Mouse (Mus musculus) spleen, postnatal 14 days (tissue): ENCODE results near the gene Smc1a.
A peak's percentile ranks its signal among the peaks of the same experiment; 100 is the strongest.
"Not testable (repeated sequence)": the region's sequence is repeated elsewhere in the genome, so short reads cannot be mapped to it uniquely, and the experiment has no call there.

ENCODE experiments used
- DNase-seq, 2 experiments: peaks; one replicate each; pipeline ENCODE4 v3.0.0; 2021 to 2022; ENCODE audit warnings: low spot score in 2 of 2

The Smc1a gene

DNA sequence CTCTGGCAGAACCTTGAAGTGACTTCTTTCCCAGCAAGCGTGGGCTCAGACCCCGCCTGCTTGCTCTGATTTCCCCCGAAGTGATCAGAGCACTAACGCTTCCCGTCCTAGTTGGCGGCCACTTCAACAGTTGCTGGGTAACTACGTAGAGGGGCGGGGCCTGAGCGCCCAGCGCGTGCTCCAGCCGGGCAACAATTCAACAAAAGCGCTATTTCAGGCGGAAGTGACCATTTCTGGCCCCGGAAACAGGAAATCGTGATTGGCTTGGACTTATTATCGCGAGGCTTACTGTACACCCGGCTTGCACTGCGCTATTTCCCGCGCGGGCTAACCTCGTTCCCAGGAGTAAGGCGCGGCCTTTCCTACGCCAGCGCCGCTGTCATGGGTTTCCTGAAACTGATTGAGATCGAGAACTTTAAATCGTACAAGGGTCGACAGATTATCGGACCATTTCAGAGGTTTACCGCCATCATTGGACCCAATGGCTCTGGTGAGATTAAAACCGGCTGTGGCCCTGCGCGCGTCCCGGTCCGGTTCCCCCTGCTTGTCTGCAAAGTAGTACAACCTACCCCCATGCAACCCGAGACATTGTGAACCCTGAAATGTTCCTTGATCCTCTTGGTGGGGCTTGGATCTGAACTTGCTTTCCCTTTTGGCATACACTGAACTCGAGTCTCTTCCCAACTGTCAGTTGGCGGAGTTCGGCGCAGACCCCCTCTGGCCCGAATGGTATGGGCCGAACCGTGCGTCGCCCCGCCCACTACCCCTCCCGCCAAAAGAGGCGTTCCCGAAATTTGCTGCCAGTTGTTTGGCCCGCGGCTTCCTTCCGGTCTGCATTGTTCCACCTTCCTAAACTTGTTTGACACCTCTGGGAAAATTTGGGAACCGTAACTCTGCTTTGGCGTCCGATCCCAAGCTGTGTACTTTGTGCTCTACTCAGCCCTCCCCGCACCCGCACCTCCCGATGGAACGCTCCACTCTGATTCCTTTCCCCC is at the start of gene Smc1a, which contains the start of gene Ribc1:
Smc1a (plus strand) TSS at position 278 of the 995 bp plus-strand sequence.
Ribc1 (minus strand) TSS at position 145 of the 995 bp plus-strand sequence.
- peak; percentile 69 to 78 for DNase-seq

DNA sequence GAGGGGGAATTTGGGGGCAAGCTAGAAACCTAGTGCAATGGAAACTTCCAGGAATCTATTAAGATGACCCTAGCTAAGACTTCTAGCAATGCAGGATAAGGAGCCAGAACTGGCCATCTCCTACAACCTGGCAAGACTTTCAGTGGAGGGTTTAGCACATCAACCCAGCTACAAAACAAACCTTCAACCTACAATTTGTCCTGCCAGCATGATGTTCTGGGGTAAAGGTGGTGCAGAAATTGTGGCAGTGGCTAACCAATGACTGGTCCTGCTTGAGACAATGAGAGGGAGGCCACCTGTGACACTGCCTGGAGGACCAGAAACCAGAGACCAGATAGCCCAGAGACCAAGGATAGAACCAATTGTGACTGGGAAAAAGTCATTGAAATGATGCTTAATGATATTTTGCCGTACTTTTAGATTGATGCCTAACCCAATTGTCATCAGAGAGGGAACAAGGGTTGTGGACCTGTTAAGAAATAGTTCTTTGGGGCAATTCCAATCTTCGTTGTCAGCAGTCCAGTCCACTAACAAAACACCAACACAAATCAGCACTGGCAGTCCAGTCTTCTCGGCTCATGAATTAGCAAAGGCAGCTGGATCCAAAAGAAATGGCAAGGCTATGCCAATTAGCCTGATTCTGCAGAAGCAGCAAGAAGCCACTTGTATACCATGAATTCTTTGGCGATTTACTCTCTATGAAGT is 17.1 kb upstream of the Smc1a start:
- no peak for DNase-seq

DNA sequence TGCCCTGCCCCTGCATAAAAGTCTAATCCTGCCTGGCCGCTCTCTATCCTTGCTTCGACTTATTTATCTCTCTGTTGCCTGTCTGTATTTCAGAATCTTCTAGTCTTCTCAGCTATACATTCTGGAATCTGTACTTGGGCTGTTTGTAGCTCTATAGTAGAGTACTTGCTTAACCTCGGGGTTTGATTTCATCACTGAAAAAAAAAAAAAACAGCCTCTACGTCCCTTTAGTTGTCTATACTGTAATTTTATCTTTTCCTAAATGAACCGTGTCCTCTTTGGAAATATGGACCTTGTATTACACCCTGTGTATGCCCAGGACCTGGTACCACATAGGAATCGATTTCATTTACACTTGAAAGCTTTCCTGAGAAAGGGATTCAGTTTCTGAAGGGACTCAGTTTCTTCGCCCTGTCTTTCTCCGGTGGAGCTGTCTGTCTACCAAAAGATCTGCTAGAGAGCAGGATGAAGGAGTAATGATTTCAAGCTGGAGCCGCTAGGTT is 15.0 kb upstream of the Smc1a start:
- DNase-seq = no peak

DNA sequence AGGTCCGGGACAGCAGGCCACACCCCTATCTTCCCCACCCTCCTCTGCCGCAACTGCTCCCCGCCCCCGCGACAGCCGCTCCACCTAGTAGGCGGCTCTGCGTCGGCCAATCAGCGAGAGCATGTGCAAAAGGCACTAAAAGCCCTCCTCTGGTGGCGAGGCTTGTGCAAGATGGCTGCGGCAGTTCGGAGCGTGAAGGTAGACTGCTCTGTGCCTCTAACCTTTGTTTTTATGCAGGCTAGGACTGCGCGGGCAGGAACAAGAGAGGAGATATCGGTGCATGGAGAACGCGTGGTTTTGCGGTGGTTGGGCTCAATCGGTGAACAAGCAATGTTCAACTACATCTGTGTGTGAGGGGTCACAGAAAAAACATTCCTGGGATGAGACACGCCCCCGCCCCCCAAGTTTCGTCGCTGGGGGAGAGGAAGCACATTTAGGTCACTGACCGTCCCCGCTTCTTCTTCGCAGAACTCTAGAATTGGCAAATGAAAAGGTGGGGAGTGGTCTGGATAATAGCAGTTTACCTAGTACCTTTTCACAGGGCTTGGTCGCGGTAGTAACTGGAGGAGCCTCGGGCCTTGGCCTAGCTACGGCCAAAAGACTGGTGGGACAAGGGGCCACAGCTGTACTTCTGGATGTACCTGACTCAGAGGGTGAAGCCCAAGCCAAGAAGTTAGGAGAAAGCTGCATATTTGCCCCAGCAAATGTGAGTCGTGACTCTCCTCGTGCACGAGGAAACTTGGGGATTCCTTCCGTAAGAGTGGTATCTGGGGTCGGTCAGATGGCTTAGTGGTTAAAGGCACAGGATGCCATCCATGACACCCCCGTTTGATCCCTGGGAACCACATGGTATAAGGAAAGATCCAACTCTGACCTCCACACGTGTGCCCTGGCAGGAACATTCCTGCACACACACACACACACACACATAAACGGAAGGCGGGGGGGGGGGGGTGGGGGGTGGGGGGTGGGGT is 14.2 kb upstream of the Smc1a start, which contains the start of gene Hsd17b10:
Hsd17b10 (plus strand) TSS at position 109 of the 974 bp plus-strand sequence.
- peak; percentile 65 to 67 for DNase-seq

DNA sequence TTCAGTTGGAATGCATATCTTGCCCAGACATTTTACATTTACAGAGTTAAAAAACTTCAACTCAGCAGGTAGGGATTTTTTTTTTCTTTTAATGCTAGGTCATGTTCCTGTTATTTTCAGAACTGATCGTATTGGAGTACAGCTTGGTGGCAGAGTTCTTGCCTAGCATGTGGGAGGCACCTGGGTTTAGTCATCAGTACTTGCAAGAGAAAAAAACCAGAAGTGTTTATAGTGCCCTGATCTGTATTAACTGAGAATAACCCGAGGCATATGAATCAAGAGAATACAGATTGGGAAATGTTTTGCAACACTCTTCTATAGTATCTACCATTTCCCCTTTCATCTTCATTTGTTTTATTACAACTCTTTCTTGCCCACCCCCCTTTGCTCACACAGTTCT is 13.4 kb upstream of the Smc1a start:
- DNase-seq = no peak

DNA sequence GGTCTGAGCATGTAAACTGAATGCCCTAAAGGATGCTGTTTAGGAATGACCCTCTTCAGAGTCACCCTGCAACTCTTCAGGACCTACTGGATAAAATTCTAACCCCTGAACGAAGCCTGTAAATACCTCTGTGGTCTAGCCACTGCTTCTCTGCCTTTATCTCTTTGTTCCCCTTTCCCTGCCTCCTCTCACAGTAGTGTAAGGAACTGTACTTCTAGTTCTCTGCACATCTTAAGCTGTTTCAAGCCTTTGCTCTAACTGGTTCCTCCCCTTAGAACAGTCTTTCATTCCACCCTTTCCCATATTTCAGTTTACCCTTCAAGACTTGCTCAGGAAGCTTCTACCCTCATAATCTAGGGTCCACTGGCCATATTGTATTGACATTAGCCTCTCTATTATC is 8.4 kb upstream of the Smc1a start:
- DNase-seq = no peak

DNA sequence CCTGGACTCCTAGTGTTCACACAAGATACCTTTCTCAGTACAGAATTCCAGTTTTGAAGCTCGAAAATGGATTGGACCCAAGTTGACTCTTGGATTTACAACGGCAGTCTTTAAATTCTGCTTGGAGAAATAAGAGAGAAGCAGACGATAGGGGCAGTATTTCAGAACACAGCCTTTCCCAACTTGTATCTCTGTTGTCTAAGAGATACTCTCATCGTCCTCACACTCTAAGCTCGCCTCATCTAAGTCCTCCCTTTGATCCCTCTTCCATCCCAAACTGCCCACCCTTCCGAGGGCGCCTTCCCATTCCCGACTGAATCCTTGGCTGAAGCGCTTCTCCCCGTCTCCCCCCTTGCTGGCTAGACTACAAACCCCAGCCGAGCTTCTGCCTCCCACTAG is 477 bp upstream of the Smc1a start:
- no peak for DNase-seq

DNA sequence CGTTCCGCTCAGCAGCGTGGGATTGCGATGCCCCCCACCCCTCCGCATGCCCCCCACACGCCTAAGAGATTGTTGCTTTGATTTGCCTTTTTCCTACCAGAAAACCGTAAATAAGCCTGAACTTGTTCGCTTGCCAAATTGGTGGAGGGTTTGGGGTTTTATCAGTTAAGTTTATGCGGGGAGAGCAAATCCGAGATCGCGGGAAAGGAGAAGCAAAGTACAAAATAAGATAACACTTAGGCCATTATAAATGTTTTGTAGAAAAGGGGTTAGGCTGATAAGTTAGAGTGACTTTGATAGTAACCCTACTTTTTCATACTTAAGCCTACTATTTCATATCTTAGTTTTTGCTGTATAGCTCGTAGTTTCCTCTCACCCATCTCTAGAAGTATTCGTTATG is 958 bp downstream of the Smc1a start:
- no peak for DNase-seq

DNA sequence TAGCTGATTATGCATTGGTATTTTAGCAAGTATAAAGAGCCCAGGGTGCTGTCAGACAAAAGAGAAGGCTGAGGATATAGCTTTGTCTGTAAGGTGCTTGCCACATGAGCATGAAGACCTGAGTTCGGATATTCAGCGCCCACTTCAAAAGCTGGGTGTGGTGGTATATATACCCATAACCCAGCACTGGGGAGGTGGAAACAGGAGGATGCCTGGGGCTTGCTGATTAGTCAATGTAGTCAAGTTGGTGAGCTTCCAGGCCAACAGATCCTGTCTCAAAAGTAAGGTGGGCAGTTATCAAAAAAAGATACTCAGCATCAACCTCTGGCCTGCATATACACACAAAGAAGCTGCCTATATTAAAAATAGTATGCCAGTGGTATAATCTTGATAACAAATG is 3.1 kb downstream of the Smc1a start:
- DNase-seq = no peak

DNA sequence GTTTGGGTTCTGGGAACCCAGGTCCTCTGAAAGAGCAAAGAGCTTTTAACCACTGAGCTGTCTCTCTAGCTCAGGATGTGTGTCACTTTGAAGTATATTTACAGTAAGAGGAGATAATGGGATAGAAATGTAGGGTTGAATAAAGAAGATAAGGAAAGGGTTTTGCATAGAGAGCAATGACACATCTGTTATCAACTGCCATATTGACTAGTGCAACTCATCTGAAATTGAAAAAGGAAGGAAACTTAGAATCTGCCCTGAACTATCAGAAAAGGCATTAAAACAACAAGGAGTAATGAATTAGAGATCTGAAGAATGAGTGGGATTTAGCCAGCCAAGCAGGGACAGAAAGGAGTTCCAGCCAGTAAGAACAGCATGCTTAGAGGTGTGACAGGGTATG is 23.6 kb downstream of the Smc1a start:
- no peak for DNase-seq

DNA sequence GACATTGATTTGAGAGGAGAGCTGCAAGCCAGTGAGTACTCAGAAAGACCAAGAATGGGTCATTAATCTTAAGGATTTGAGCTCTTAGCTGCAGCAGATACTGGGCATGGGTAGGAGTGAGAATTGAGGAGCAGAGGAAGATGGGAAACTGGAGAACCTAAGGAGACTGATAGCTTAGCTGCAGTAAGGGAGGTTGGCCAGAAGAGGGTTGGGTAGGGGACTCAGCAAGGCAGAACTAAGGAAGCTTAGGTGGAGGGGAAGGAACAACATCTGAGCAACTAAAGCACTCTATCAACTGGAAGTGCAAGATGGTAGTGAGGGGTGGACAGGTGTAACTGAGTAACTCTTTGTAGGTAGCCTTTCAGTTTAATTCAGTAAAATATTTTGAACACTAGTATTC is 31.0 kb downstream of the Smc1a start:
- DNase-seq = no peak

DNA sequence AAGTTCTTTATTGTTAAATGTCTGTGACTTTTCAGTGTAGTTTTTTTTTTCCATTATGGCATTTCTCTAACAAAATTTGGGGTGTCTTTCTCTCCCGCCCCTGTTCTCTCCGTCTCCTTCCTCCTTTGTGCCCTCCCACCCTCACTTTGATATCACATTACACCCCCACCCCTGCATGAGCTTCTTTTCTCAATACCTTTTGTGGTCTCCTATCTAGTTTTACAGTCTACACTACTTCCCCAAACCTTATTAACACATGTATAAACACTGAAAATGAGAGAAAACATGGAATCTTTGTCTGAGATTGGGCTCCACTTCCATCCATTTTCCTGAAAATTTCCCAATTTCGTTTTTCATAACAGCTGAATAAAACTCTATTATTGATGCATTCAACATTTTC is 36.3 kb downstream of the Smc1a start:
- no peak for DNase-seq

DNA sequence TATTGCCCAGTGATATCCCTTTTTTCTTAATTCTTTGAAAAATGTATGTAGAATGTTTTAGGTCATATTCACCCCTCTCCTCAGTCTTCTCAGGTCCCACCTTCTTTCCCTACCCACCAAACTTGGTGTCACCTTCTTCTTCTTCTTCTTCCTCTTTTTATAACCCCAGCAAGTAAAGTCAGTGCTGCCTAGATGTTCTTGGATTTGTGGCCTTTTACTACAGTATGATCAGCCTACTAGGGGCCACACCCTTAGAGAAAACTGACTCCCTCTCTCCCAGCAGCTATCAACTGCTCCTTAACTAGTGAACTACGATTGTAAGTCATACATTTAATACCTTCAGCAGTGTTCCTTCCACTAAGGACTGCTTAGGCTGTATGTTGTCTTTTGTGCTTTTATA is 37.9 kb downstream of the Smc1a start:
- DNase-seq = no peak

DNA sequence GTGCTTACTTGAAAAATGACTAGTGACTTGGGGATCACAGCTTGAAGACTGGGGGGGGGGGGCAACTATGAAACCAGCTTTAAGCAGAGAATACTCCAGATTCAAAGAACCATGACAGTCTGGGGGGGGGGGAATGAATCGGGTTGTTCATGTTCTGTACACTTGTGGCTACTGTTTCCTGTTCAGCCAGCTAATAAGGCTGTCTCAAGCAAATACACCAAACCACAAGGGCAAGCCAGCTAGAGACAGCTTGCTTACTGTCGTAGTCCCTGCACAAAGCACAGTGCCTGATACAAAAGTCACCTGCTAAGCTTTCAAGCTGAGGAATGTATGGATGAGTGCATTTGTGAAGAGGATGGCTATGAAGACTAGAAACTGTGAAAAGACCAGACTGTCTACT is 49.4 kb downstream of the Smc1a start:
- no peak for DNase-seq

DNA sequence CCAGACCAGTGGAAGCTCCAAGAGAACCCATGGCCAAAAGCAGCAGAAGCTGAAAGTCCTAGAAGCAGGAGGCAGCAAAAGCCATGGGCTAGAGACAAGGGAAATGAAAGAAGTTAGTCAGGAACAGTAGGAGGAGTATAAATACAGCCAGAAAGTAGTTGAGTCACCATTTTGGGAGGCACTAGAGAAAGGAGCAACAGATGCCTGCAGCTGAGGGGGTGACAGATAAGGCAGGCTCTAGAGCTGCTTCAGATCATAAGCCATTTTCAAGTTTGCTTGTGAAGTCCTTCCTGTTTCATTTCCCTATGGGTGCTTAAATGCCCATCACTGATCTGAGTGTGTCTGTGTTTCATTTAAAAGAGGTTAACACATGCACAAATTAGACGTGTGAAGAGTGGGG is 51.6 kb downstream of the Smc1a start:
- DNase-seq = no peak

DNA sequence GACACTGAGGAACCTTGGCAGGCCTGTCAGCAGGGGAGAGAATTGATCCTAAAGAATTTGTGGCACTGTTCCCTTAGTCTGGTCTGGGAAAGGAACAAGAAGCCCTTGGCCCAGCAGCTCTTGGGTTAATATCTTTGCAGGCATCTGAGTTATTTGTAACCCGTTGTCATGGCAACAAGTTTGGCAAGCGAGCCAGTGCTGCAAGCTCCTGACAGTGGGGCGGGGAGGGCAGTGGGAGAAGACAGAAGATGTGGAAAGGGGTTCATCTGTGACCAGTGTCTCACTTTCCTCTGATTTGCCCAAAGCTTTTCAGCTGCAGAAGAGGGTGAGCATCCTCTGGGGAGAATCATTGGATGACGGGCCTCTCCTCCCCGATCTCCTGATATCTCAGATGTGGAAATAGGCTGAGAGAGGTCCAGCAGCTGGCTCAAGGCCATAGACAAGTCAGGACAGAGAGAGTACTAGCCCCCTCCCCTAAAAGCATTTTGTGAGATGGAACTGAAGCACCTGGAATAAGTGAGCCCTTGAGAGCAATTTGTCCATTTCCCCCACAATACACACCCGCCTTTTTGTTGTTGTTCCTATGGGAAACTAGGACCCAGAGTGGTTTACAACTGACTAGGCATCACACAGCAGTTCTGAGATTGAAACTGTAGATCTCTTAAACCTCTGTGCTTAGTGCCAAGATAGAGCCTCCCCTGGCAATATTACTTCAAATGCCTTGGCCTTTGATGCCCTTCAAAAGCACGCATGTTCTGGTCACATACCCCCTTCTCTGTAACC is 73.8 kb downstream of the Smc1a start:
- DNase-seq = not testable (repeated sequence)

DNA sequence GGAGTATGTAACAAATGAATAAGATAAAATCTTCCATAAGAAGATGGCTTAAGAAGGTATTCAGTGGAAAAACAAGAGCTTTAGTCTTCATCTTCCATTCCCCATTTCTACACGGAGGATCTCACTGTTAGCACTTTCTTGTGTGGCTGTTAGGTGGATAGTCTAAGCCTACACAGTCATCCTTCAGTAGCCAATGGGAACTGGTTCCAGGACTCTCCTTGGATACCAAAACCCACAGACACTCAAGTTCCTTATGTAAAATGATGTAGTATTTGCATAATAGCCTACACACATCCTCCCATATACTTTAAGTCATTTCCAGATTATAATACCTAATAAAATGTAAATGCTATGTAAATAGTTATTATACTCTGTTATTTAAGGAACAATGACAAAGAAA is 81.3 kb downstream of the Smc1a start:
- DNase-seq = no peak
